Mouse (Mus musculus) embryonic facial prominence, embryonic 14.5 days (tissue): ENCODE measurements around the gene Selenoi. TPM values are rescaled to one million over a fixed set of nuclear protein-coding genes. Genes with fewer than 3 reads are reported as not detected.

Experiments used
- ATAC-seq: fragments of 200-750 bp; cut with Nextera tagmentation; 2 replicates; pipeline ENCODE4 v1.8.0; 2017; ENCODE audit warnings: low read depth, moderate number of reproducible peaks, moderate TSS enrichment
- DNase-seq: peaks from one replicate; pipeline ENCODE4 v3.0.0-alpha.2; 2015; ENCODE audit warnings: low spot score
- H3K27ac ChIP-seq: fragments of 300-500 bp; sonication (generic); replicated peaks from 2 replicates; pipeline ENCODE4 v1.5.1; 2014; ENCODE audit warnings: low read depth, mild to moderate bottlenecking, low read length, moderate library complexity
- H3K27me3 ChIP-seq: fragments of 300-500 bp; sonication (generic); replicated peaks from 2 replicates; pipeline ENCODE4 v1.6.1; 2014; ENCODE audit warnings: low read length; ENCODE audit not compliant: control insufficient read depth, insufficient read depth
- H3K36me3 ChIP-seq: fragments of 300-500 bp; sonication (generic); 2 replicates; pipeline ENCODE4 v1.6.1; 2014; ENCODE audit warnings: low read length, mixed read lengths; ENCODE audit not compliant: control insufficient read depth, insufficient read depth
- H3K4me1 ChIP-seq: fragments of 300-500 bp; sonication (generic); 2 replicates; pipeline ENCODE4 v1.6.1; 2014; ENCODE audit warnings: antibody characterized with exemption, low read length; ENCODE audit not compliant: control insufficient read depth, insufficient read depth
- H3K4me2 ChIP-seq: fragments of 300-500 bp; sonication (generic); 2 replicates; pipeline ENCODE4 v1.6.1; 2014; ENCODE audit warnings: low read depth, mild to moderate bottlenecking, low read length, moderate library complexity, mixed read lengths
- H3K4me3 ChIP-seq: fragments of 300-500 bp; sonication (generic); 2 replicates; pipeline ENCODE4 v1.5.1; 2014; ENCODE audit warnings: low read depth, mild to moderate bottlenecking, low read length
- H3K9ac ChIP-seq: fragments of 300-500 bp; sonication (generic); 2 replicates; pipeline ENCODE4 v1.6.1; 2014; ENCODE audit warnings: low read depth, mild to moderate bottlenecking, low read length, moderate library complexity, mixed read lengths
- H3K9me3 ChIP-seq: fragments of 300-500 bp; sonication (generic); 2 replicates; pipeline ENCODE4 v1.6.1; 2016; ENCODE audit warnings: low read length; ENCODE audit not compliant: control insufficient read depth
- WGBS: fragments of 180-500 bp; shearing (Covaris S2); extraction: QIAGEN DNeasy Blood & Tissue Kit; methylation state at CpG from one replicate; pipeline ENCODE4 v1.1.7; 2014; 5-methylcytosine and 5-hydroxymethylcytosine counted together
- polyA plus RNA-seq: library from polyadenylated mRNA; unstranded; fragments of >200 nt; fragmentation: Nextera tagmentation; extraction: Ambion mirVana; gene quantifications from 2 replicates; pipeline ENCODE4 v1.2.1, GENCODE M21; 2014

Gene Selenoi
- polyA plus RNA-seq, 1 experiment from 2014 or later = 20.7 TPM

DNA sequence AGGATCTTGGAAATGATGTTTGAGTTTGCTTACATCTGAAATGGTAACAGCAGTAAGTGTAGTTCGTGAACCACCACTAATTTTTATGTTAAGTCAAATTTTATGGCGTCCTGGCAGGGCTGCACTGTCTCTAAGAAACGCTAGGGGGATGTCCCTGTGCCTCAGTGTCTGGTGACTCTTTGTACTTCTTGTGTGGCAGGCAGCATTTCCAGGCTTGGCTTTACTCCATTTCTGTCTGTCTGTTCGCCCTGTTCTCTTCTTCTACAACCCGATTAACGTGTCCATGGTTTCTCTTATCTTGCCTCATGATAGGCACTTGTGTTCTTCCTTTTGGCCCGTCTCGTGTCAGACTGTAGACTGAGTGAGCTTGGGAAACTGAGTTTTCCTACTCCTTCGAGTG, 11.4 kb downstream of the Selenoi start:
- no peak for ATAC-seq
- peak; percentile 14 for DNase-seq
- 74% methylated on average over 9 of the region's 9 CpGs for WGBS

DNA sequence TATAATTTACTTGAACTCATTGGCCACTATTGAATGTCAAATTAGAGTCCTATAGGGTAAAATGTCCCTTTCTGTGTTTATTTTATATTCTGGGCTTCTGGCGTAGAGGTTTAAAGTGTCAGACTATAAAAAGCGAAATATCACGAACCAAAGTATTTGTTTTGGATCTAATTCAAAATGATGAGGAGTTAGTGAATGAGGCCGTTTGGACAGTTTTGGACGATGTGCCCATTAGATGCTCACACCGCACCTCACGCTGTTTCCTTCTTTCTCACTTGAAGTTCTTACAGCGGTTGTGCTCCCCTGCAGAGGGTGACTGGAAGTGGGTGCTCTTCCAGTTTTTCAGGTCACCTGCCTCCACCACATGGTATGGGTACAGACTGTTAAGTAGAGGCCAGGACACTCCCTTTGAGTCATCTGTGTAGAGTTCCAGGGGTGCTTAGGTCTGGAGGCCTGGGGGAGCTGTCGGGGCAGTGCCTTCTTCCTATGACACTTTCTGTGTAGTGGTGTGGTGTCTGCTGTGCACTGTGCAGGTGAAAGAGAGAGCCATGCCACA, 13.6 kb downstream of the Selenoi start:
- H3K36me3 ChIP-seq = peaks cover 16% of the 10 kb centered on the region; the same call in 1 of the 2 replicates
- ATAC-seq (no peak), DNase-seq (no peak)
- H3K27ac ChIP-seq = no peak overlapping the region
- H3K4me3 ChIP-seq = no peak overlapping the region
- no peaks in the 10 kb centered on the region for H3K27me3 ChIP-seq
- H3K4me2 ChIP-seq = no peak overlapping the region
- 84% methylated on average over 9 of the region's 9 CpGs for WGBS
- no peaks in the 10 kb centered on the region for H3K9me3 ChIP-seq
- H3K9ac ChIP-seq = no peak overlapping the region
- no peaks in the 10 kb centered on the region for H3K4me1 ChIP-seq

More for the DNA sequence above, 11.4 kb downstream of the Selenoi start:
- Histone ChIP-seq H3K4me3 (no peak overlapping the region), H3K4me2 (no peak overlapping the region), H3K9me3 (no peaks in the 10 kb centered on the region), H3K36me3 (0 out of 2 replicates have a peak, but pooled peaks cover 5% of the 10 kb centered on the region), H3K4me1 (no peaks in the 10 kb centered on the region), H3K27me3 (no peaks in the 10 kb centered on the region), H3K9ac (no peak overlapping the region), H3K27ac (no peak overlapping the region)

DNA sequence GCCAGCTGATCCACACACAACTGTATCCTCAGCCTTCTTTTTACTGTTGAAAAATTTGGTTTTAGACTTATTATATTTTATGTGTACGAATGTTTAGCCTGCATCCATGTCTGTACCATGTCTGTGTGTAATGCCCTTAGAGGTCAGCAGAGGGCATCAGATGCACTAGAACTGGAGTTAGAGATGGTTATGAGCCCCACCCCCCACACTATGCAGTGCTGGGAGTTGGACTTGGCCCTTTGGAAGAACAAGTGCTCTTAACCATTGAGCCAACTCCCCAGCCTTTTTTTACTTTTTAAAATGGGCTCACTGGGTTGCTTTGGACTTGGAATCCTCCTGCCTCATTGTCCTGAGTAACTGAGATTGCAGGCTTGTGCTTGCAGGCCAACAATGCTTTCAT, 15.3 kb downstream of the Selenoi start:
- DNase-seq = no peak
- H3K9ac ChIP-seq = no peak overlapping the region
- ATAC-seq = no peak

DNA sequence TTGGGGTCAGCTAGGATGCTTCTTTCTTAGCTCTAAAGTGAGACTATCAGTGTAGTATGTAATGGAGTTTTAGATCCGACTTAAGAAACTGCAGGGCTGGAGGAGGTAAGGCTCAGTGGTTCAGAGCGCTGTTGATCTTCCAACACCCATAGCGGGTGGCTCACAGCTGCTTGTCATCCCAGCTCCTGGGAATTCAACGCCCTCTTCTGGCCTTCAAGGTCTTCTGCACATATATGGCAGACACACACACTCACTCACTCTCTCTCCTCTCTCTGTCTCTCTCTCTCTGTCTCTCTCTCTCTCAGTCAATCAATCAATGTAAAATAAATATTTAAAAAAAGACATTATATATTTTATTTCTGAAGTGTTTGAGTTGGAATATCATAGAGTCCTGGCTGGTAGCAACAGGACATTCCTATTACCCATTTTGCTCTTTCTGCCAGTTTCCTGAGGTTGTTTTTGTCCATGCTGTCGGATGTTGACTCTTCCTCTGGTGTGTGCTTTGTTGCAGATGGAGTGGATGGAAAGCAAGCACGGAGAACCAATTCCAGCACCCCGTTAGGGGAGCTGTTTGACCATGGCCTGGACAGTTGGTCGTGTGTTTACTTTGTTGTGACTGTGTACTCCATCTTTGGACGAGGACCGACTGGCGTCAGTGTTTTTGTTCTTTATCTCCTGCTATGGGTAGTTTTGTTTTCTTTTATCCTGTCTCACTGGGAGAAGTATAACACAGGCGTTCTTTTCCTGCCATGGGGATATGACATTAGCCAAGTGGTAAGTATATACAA, 23.4 kb downstream of the Selenoi start:
- ATAC-seq = no peak
- WGBS = 87% methylated on average over 12 of the region's 12 CpGs

More for the DNA sequence above, 15.3 kb downstream of the Selenoi start:
- 97% methylated on average over 1 of the region's 1 CpGs for WGBS
- H3K4me3 ChIP-seq = no peak overlapping the region
- H3K4me1 ChIP-seq = no peaks in the 10 kb centered on the region
- no peak overlapping the region for H3K4me2 ChIP-seq
- no peak overlapping the region for H3K27ac ChIP-seq
- no peaks in the 10 kb centered on the region for H3K9me3 ChIP-seq
- peaks cover 28% of the 10 kb centered on the region for H3K36me3 ChIP-seq
- H3K27me3 ChIP-seq = no peaks in the 10 kb centered on the region

DNA sequence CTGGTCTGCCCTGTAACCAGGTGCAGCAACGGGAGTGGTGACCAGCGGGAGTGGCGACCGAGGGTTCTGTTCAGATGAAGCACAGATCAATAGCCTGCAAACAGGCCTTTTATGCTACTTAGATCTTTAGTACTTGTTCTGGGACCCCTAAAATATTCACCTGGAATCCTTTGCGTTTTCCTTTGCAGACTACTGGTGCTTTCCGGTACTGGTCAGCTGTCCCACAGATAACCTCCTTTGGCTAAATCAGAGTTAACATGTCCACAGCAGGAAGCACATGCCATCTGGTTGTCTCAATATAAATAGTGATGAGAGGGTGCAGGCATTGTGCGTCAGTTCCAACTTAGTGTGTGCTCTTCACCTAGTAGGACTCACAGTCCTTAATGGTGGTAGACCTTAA, 26.4 kb downstream of the Selenoi start:
- no peaks in the 10 kb centered on the region for H3K27me3 ChIP-seq
- no peaks in the 10 kb centered on the region for H3K4me1 ChIP-seq
- no peak overlapping the region for H3K9ac ChIP-seq
- DNase-seq = no peak
- no peak for ATAC-seq
- peaks cover 63% of the 10 kb centered on the region for H3K36me3 ChIP-seq
- no peak overlapping the region for H3K27ac ChIP-seq
- 94% methylated on average over 7 of the region's 7 CpGs for WGBS
- no peak overlapping the region for H3K4me2 ChIP-seq
- H3K9me3 ChIP-seq = no peaks in the 10 kb centered on the region
- H3K4me3 ChIP-seq = no peak overlapping the region

More for the DNA sequence above, 23.4 kb downstream of the Selenoi start:
- peaks cover 73% of the 10 kb centered on the region for H3K36me3 ChIP-seq
- no peak overlapping the region for H3K4me3 ChIP-seq
- H3K27me3 ChIP-seq = no peaks in the 10 kb centered on the region
- no peak overlapping the region for H3K4me2 ChIP-seq
- H3K9me3 ChIP-seq = no peaks in the 10 kb centered on the region
- no peak overlapping the region for H3K27ac ChIP-seq
- H3K4me1 ChIP-seq = no peaks in the 10 kb centered on the region
- no peak overlapping the region for H3K9ac ChIP-seq
- DNase-seq = no peak

DNA sequence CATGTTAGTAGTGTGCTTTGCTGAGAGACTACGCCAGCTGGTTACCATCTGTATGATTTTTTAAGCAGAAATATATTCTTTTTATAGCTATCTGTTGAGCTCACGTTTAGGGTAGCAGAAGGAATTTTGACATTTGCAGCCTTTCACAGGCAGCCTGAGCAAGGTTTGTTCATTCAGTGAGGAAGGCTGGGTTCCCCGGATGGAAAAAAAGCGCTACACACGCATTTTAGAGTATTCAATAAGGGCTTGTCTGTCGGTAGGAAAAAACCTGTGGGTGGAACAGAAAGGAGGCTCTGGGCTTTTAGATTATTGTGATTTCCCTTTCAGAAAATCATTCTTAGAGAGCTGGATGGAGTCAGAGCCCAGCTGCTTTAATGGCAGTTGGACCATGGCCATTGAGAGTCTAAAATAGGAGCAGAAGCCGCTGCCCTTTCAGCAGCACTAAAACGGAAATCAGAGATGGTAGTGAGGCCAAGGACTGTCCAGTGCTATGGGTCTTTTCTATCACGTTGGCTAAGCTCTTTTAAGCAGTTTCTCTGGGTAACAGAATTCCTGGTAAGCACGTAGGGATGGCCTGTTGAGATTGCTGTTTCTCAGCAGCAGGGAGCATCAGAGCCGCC, 38.3 kb downstream of the Selenoi start:
- Histone ChIP-seq H3K27me3 (no peaks in the 10 kb centered on the region), H3K4me1 (no peaks in the 10 kb centered on the region), H3K27ac (peak overlapping the region; percentile 39), H3K9me3 (no peaks in the 10 kb centered on the region), H3K36me3 (peaks cover 21% of the 10 kb centered on the region), H3K9ac (no peak overlapping the region), H3K4me2 (no peak overlapping the region), H3K4me3 (no peak overlapping the region)
- DNase-seq = peak; percentile 33
- 64% methylated on average over 11 of the region's 11 CpGs for WGBS
- no peak for ATAC-seq

DNA sequence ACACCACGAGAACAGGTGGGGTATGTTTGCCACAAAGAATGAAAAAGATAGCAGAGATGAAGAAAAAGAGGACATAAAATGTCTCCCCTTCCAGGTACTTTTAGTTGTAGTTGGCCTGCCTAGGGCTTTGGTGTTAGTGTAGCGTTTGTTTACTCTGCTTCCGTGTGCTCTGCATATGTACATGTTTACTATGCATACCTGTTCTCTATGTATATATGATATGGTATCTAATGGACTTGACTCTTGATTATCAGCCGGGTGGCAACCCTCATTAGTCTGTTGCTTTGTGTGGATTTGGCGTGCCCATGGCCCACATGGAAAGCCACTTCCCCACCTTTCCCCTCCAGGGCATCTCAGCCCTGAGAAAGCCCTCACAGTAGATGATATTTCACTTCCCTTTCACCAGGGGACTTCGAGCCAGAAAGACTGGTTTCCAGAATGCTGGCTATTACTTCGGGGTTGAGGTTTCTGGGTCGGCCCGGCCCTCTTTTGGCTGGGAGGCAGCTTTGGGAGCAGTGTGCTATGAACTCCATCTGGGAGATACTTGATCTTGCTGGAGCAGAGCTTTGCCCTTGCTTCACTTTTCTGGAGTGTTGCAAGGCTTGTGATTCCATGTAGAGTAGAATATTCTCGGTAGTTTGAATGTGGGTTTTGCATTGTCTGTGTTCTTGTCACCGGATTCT, 39.4 kb downstream of the Selenoi start:
- no peaks in the 10 kb centered on the region for H3K4me1 ChIP-seq

DNA sequence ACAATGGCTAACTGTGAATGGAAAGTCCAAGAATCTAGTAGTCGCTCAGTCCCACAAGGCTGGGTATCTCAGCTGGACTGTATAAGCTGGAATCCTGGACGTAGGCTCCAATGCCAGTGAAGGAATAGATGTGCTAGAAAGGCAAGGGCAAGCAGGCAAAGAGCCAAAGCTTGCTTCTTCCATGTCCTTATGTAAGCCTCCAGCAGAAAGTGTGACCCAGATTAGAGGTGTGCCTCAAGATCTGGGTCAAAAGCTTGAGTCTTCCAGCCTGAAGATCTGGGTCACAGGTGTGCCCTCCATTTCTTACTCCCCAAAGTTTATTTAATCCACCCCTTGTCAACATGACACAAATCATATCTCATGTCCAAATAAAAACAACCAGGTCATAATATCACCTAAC, 44.0 kb downstream of the Selenoi start:
- no peak for ATAC-seq
- no peak overlapping the region for H3K4me3 ChIP-seq
- no peaks in the 10 kb centered on the region for H3K9me3 ChIP-seq
- no peak overlapping the region for H3K4me2 ChIP-seq
- H3K27me3 ChIP-seq = no peaks in the 10 kb centered on the region
- 96% methylated on average over 2 of the region's 2 CpGs for WGBS
- no peak overlapping the region for H3K27ac ChIP-seq
- DNase-seq = no peak
- H3K4me1 ChIP-seq = no peaks in the 10 kb centered on the region
- H3K36me3 ChIP-seq = no peaks in the 10 kb centered on the region
- H3K9ac ChIP-seq = no peak overlapping the region

More for the DNA sequence above, 39.4 kb downstream of the Selenoi start:
- Histone ChIP-seq H3K9ac (no peak overlapping the region), H3K27me3 (no peaks in the 10 kb centered on the region), H3K27ac (no peak overlapping the region), H3K36me3 (peaks cover 10% of the 10 kb centered on the region), H3K9me3 (no peaks in the 10 kb centered on the region), H3K4me2 (no peak overlapping the region), H3K4me3 (no peak overlapping the region)
- DNase-seq (peak; percentile 60), ATAC-seq (peak; percentile 50; the same call in 1 of the 2 replicates)
- WGBS = 77% methylated on average over 11 of the region's 11 CpGs
